Mouse (Mus musculus) spleen, adult 10 weeks (tissue): Measurements from ENCODE around the gene Srsx. TPM values are rescaled to one million over a fixed set of nuclear protein-coding genes. Genes with fewer than 3 reads are reported as not detected.

Source experiments
- polyA plus RNA-seq: library from polyadenylated mRNA; stranded (reverse); fragments of 350-450 nt; fragmentation: Illumina TruSeq; extraction: RNeasy Lipid Tissue Mini Kit (QIAGEN cat#74804); gene quantifications from one replicate; pipeline ENCODE4 v1.2.3, GENCODE M21; 2015; ENCODE audit warnings: low replicate concordance; ENCODE audit not compliant: insufficient read depth

Srsx gene
- polyA plus RNA-seq: not detected

GRCm38 (mm10) chrX:123222381-123222780 is at the start of gene Srsx:
Srsx (minus strand) TSS chrX:123222481.

GRCm38 (mm10) chrX:123246807-123247206 is 24.5 kb upstream of the Srsx start, which contains the start of gene Gm17577:
Gm17577 (minus strand) TSS chrX:123246907.

Other genes starting within 250 kb of the Srsx start
- gene Gm17521, start 192.8 kb downstream of the Srsx start, polyA plus RNA-seq: not detected
- 4.9 TPM for gene Cldn34c1, start 119.0 kb downstream of the Srsx start, polyA plus RNA-seq
- not detected for gene Gm17577, start 24.4 kb upstream of the Srsx start, polyA plus RNA-seq